Mouse (Mus musculus): Measurements from ENCODE around the gene Rnf24. TPM values are rescaled to one million over a fixed set of nuclear protein-coding genes. Genes with fewer than 3 reads are reported as not detected.

Rnf24 gene
- polyA plus RNA-seq, 1 experiment: 1.2 TPM

DNA sequence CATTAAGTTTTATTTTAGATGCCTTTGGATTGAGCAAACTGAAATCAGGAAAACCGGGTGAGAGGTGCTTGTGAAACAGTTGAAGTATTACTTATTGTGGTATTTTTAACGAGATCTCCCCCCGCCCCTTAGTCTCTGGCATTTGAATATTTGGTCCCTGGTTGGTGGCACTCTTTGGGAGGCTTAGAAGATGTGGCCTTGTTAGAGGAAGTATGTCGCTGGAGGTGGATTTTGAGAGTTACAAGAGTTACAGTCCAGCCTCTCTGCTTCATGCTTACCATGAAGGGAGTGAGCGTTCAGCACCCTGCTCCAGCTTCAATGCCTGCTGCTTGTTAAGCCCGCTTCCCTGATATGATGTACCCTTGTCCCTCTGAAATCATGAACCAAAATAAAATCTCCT is 12.0 kb upstream of the Rnf24 start:
- Histone ChIP-seq H3K27ac (ENCODE audit: insufficient read depth, low read length) (no peak overlapping the region), H3K4me1 (ENCODE audit: control insufficient read depth, insufficient read depth, insufficient read length) (no peaks in the 10 kb centered on the region), H3K36me3 (ENCODE audit: control insufficient read depth, insufficient read depth, low read length) (no peaks in the 10 kb centered on the region), H3K4me3 (ENCODE audit: extremely low read depth, insufficient read depth, insufficient read length) (no peak overlapping the region), H3K27me3 (ENCODE audit: control insufficient read depth, insufficient read depth, low read length) (no peaks in the 10 kb centered on the region)
- no peak for DNase-seq (ENCODE audit: low read depth in 1 of 2, low spot score in 2 of 2)
- TF ChIP-seq CTCF (IDR thresholded peaks at IDR 0.05; ENCODE audit: extremely low read depth, insufficient read depth, insufficient read length, insufficient replicate concordance) (no peak), POLR2A (IDR thresholded peaks at IDR 0.05; ENCODE audit: low read depth, low read length) (no peak)
- WGBS: 71% methylated on average over 6 of the region's 6 CpGs

DNA sequence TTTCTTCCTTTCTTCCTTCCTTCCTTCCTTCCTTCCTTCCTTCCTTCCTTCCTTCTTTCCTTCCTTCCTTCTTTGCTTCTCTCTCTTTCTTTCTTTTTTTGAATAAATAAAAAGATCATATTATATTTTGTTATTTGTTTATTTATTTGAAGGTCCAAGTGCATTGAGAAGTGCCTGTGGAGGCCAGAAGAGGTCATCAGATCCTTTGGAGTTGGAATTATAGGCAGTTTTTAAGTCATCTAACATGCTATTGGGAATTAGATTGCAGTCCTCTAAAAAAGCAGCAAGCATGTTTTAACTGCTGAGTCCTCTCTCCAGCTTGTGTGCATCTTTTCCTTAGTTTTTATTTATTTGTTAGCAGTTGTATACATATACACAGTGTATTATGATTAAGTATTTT is 5.8 kb upstream of the Rnf24 start:
- Histone ChIP-seq H3K36me3 (ENCODE audit: control insufficient read depth, insufficient read depth, low read length) (no peaks in the 10 kb centered on the region), H3K27ac (ENCODE audit: insufficient read depth, low read length) (no peak overlapping the region), H3K4me3 (ENCODE audit: extremely low read depth, insufficient read depth, insufficient read length) (no peak overlapping the region), H3K27me3 (ENCODE audit: control insufficient read depth, insufficient read depth, low read length) (no peaks in the 10 kb centered on the region), H3K4me1 (ENCODE audit: control insufficient read depth, insufficient read depth, insufficient read length) (peaks cover 5% of the 10 kb centered on the region; the same call in 1 of the 2 replicates)
- TF ChIP-seq POLR2A (IDR thresholded peaks at IDR 0.05; ENCODE audit: low read depth, low read length) (no peak), CTCF (IDR thresholded peaks at IDR 0.05; ENCODE audit: extremely low read depth, insufficient read depth, insufficient read length, insufficient replicate concordance) (no peak)
- DNase-seq (ENCODE audit: low read depth in 1 of 2, low spot score in 2 of 2): no peak

DNA sequence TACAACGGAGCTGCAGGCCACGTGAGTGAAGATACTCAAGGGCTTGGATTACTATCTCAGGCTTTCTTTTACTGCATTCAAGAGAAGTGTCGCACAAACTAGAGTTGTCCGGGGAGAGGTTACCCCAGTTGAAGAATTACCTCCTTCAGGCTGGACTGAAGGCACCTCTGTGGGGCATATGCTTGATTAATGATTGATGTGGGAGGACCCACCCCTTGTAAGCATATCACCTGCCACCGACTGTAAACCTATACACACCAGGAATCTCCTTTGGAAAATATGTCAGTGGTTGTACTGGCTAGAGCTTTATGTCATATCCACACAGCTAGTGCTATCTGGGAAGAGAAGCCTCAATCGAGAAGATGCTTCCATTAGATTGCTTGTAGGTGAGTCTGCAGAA is 1.4 kb upstream of the Rnf24 start:
- Histone ChIP-seq H3K4me3 (ENCODE audit: extremely low read depth, insufficient read depth, insufficient read length) (no peak overlapping the region), H3K27me3 (ENCODE audit: control insufficient read depth, insufficient read depth, low read length) (peaks cover 1% of the 10 kb centered on the region; the same call in 1 of the 2 replicates), H3K36me3 (ENCODE audit: control insufficient read depth, insufficient read depth, low read length) (no peaks in the 10 kb centered on the region), H3K27ac (ENCODE audit: insufficient read depth, low read length) (no peak overlapping the region), H3K4me1 (ENCODE audit: control insufficient read depth, insufficient read depth, insufficient read length) (peaks cover 7% of the 10 kb centered on the region; the same call in 1 of the 2 replicates)
- WGBS: 59% methylated on average over 6 of the region's 6 CpGs
- no peak for DNase-seq (ENCODE audit: low read depth in 1 of 2, low spot score in 2 of 2)
- TF ChIP-seq POLR2A (IDR thresholded peaks at IDR 0.05; ENCODE audit: low read depth, low read length) (no peak), CTCF (IDR thresholded peaks at IDR 0.05; ENCODE audit: extremely low read depth, insufficient read depth, insufficient read length, insufficient replicate concordance) (no peak)

DNA sequence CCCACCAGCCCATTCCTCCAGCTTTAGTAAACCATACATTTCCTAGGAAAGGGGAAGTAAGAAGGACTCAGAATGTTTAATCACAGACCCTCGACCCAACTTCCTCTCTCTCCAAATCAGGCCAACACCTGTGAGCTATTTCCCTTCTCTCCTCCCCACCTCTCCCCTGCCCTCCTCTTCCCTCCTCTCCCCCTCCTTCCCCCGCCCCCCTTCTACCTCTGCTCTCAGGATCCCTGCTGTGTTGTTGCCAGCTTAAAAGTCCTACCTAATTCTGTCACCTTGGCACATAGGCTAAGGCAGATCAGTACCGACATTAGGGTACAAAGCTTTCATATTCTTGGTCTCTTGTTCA is 848 bp upstream of the Rnf24 start:
- Histone ChIP-seq H3K36me3 (ENCODE audit: control insufficient read depth, insufficient read depth, low read length) (no peaks in the 10 kb centered on the region), H3K27ac (ENCODE audit: insufficient read depth, low read length) (no peak overlapping the region), H3K27me3 (ENCODE audit: control insufficient read depth, insufficient read depth, low read length) (peaks cover 1% of the 10 kb centered on the region; the same call in 1 of the 2 replicates), H3K4me3 (ENCODE audit: extremely low read depth, insufficient read depth, insufficient read length) (no peak overlapping the region), H3K4me1 (ENCODE audit: control insufficient read depth, insufficient read depth, insufficient read length) (peaks cover 7% of the 10 kb centered on the region; the same call in 1 of the 2 replicates)
- DNase-seq (ENCODE audit: low read depth in 1 of 2, low spot score in 2 of 2): peak; percentile 31 to 41
- no peak for TF ChIP-seq CTCF (IDR thresholded peaks at IDR 0.05; ENCODE audit: extremely low read depth, insufficient read depth, insufficient read length, insufficient replicate concordance)
- TF ChIP-seq POLR2A (IDR thresholded peaks at IDR 0.05; ENCODE audit: low read depth, low read length): no peak
- WGBS: 3% methylated on average over 2 of the region's 3 CpGs

DNA sequence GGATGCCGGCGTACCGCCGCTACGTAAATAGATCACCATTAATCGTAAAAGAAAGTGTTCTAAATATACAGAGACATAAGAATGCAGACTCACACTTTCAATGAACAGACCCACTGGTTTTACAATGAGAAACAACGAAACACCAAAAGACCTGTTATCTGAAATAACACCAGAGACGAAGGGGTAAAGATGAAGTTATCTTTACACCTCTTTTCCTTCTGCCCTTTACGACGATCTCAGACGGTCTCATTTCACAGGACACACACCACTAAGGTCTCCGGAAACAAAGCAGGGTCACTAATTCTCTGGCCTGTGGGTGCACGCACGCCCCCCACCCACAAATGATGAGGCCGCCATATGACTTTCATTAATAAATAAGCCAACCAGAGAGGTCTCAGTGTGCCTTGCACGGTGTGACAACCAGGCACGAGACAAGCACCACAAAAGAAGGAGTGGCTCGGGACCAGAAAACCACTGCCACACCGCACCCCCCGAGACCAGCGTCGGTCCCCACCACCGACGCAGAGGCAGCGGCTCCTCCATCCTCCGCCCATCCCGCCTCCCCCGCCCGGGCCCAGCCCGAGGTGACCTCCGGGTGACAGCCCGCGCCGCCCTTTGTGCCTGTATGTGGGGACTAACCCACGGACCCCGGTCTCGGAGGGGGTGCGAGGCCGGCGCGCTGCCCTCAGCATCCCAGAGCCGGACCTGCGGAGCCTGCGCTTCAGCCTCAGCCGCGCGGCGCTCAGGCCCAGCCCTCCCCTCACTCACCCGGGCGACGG is 535 bp downstream of the Rnf24 start:
- TF ChIP-seq CTCF (IDR thresholded peaks at IDR 0.05; ENCODE audit: extremely low read depth, insufficient read depth, insufficient read length, insufficient replicate concordance) (no peak), POLR2A (IDR thresholded peaks at IDR 0.05; ENCODE audit: low read depth, low read length) (no peak)
- Histone ChIP-seq H3K4me3 (ENCODE audit: extremely low read depth, insufficient read depth, insufficient read length) (peak overlapping the region; percentile 90), H3K36me3 (ENCODE audit: control insufficient read depth, insufficient read depth, low read length) (no peaks in the 10 kb centered on the region), H3K27me3 (ENCODE audit: control insufficient read depth, insufficient read depth, low read length) (peaks cover 1% of the 10 kb centered on the region; the same call in 1 of the 2 replicates), H3K4me1 (ENCODE audit: control insufficient read depth, insufficient read depth, insufficient read length) (peaks cover 7% of the 10 kb centered on the region; the same call in 1 of the 2 replicates), H3K27ac (ENCODE audit: insufficient read depth, low read length) (no peak overlapping the region; the same call in 1 of the 2 replicates)
- DNase-seq (ENCODE audit: low read depth in 1 of 2, low spot score in 2 of 2): no peak
- 3% methylated on average over 51 of the region's 51 CpGs for WGBS

DNA sequence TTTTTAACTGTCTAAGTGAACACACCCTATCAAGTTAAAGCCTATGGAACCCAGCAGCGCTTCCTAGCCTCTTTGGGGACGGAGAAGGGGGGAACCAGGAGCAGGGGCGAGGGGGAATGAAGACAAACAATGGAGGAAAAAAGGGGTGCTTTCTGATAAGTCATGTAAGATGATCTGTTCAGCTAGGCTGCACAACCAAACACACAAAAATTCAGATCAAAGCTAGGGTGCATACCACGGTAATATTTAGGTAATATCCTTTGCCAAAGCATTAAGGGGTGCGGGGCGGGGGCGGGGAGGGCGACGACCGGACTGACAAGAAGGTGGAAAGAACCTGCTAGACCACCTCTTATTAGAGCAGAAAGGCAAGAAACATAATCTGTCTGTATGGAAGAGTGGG is 1.2 kb downstream of the Rnf24 start:
- no peak overlapping the region for H3K4me3 ChIP-seq (ENCODE audit: extremely low read depth, insufficient read depth, insufficient read length)
- whole genome bisulfite sequencing: 47% methylated on average over 10 of the region's 10 CpGs
- no peak overlapping the region for H3K27ac ChIP-seq (ENCODE audit: insufficient read depth, low read length)
- peaks cover 7% of the 10 kb centered on the region; the same call in 1 of the 2 replicates for H3K4me1 ChIP-seq (ENCODE audit: control insufficient read depth, insufficient read depth, insufficient read length)
- H3K27me3 ChIP-seq (ENCODE audit: control insufficient read depth, insufficient read depth, low read length): peaks cover 1% of the 10 kb centered on the region; the same call in 1 of the 2 replicates
- TF ChIP-seq POLR2A (IDR thresholded peaks at IDR 0.05; ENCODE audit: low read depth, low read length) (no peak), CTCF (IDR thresholded peaks at IDR 0.05; ENCODE audit: extremely low read depth, insufficient read depth, insufficient read length, insufficient replicate concordance) (no peak)
- no peaks in the 10 kb centered on the region for H3K36me3 ChIP-seq (ENCODE audit: control insufficient read depth, insufficient read depth, low read length)
- no peak for DNase-seq (ENCODE audit: low read depth in 1 of 2, low spot score in 2 of 2)

DNA sequence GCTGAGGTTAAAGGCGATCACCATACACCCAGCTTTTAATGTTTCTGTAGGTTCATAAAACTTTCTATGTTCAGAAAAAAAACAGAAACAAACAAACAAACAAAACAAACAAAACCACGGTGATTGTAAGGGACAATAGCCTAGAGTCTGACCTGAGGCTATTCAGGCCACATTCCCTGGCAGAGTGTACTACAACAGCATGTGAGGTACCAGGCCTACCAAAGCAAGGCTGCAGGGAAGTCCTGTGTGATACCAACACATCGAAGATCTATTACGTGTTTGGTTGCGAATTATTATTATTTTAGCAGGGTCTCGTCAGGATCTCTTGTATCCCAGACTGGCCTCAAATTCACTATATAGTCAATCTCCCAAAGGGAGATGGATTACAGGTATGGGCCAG is 2.4 kb downstream of the Rnf24 start:
- peaks cover 2% of the 10 kb centered on the region; the same call in 1 of the 2 replicates for H3K4me1 ChIP-seq (ENCODE audit: control insufficient read depth, insufficient read depth, insufficient read length)
- no peak for DNase-seq (ENCODE audit: low read depth in 1 of 2, low spot score in 2 of 2)
- H3K4me3 ChIP-seq (ENCODE audit: extremely low read depth, insufficient read depth, insufficient read length): no peak overlapping the region
- no peak for TF ChIP-seq POLR2A (IDR thresholded peaks at IDR 0.05; ENCODE audit: low read depth, low read length)
- TF ChIP-seq CTCF (IDR thresholded peaks at IDR 0.05; ENCODE audit: extremely low read depth, insufficient read depth, insufficient read length, insufficient replicate concordance): no peak
- WGBS: 96% methylated on average over 6 of the region's 6 CpGs
- no peaks in the 10 kb centered on the region for H3K36me3 ChIP-seq (ENCODE audit: control insufficient read depth, insufficient read depth, low read length)
- H3K27ac ChIP-seq (ENCODE audit: insufficient read depth, low read length): no peak overlapping the region
- peaks cover 1% of the 10 kb centered on the region; the same call in 1 of the 2 replicates for H3K27me3 ChIP-seq (ENCODE audit: control insufficient read depth, insufficient read depth, low read length)

Measured in spleen, adult 2 months (tissue).